Mouse (Mus musculus) testis, adult 2 months (tissue): Measurements from ENCODE around the gene Rnf130.

Source experiments
- CTCF ChIP-seq: fragments of 200-500 bp; IDR thresholded peaks from 2 replicates; pipeline ENCODE4 v1.5.1; 2012; ENCODE audit warnings: low read depth, mild to moderate bottlenecking, inconsistent platforms, low read length, moderate library complexity; ENCODE audit not compliant: control insufficient read depth, insufficient read depth, insufficient replicate concordance
- POLR2A ChIP-seq: fragments of 200-500 bp; IDR thresholded peaks from 2 replicates; pipeline ENCODE4 v1.6.1; 2012; ENCODE audit warnings: low read depth, mild to moderate bottlenecking, inconsistent platforms, low read length, moderate library complexity; ENCODE audit not compliant: control insufficient read depth

- no peak for TF ChIP-seq CTCF
- no peak for TF ChIP-seq POLR2A
Observed at GRCm38 (mm10) chr11:49978935-49979334, 46.2 kb upstream of the Rnf130 start.
